Mouse (Mus musculus) embryo, embryonic 10 days (tissue): ENCODE results near the gene Tjp3.

Experiments
- DNase-seq: peaks from one replicate; pipeline ENCODE4 v3.0.0-alpha.2; 2015; ENCODE audit warnings: low spot score

Gene Tjp3

GRCm38 (mm10) chr10:81297845-81298244 lies 6.5 kb upstream of the Tjp3 start:
- DNase-seq: no peak

DNA sequence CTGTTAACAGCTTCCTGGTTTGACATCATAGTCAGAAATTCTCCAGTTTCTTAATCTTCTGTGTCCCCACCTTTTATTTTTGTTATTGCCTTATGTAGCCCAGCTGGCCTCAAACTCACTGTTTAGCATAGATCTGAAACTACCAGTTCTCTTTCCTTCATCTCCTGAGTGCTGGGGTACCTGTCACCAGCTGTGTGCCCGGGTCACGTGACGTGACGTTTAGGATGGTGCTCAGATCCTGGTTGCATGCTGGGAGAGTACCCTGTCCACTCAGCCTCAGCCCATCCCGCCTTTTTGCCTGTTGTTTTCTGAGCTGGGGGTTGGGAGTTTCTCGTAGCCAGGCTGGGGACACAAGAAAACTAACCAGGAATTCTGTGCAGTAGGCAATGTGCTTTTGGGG lies 5.9 kb upstream of the Tjp3 start:
- no peak for DNase-seq

DNA sequence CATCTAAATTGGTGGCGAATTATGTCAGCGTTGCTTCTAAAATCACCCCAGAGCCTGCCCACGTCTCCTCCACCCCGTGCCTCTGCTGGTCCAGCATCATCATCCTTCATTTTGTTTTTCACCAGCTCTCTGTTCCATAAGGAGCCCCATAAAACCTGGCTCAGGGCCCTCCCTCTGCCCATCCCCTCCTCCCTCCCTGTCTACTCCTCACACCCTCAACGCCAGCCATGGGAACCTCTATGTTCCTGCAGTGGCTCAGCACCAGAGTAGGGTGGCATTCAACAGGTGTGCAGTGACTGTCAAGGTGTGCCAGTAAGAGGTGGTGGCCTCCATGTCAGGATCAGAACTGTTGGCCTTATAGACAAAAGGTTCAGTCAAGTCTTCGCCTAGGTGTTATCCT lies 3.8 kb upstream of the Tjp3 start:
- no peak for DNase-seq

DNA sequence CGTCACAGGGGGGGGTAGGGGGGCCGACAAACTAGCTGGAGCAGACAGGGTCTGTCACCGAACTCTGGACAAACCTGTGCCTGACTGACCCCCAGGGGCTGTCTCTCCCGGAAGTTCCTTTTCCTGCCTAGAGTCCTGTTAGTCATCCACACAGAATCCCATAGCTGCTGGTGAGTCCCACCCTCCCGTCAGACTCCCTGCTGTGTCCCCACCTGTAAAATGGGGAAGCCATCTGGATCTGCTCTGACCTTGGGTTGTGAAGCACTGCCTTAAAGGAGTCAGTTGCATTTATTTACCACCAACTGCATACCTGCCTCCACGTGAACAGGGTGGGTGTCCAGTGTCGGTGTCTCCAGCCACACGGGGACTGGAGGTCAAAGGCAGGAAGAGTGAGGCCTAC lies 3.1 kb upstream of the Tjp3 start:
- DNase-seq: no peak

- no peak for DNase-seq
These were observed 2.1 kb upstream of the Tjp3 start for GRCm38 (mm10) chr10:81293334-81294030.

DNA sequence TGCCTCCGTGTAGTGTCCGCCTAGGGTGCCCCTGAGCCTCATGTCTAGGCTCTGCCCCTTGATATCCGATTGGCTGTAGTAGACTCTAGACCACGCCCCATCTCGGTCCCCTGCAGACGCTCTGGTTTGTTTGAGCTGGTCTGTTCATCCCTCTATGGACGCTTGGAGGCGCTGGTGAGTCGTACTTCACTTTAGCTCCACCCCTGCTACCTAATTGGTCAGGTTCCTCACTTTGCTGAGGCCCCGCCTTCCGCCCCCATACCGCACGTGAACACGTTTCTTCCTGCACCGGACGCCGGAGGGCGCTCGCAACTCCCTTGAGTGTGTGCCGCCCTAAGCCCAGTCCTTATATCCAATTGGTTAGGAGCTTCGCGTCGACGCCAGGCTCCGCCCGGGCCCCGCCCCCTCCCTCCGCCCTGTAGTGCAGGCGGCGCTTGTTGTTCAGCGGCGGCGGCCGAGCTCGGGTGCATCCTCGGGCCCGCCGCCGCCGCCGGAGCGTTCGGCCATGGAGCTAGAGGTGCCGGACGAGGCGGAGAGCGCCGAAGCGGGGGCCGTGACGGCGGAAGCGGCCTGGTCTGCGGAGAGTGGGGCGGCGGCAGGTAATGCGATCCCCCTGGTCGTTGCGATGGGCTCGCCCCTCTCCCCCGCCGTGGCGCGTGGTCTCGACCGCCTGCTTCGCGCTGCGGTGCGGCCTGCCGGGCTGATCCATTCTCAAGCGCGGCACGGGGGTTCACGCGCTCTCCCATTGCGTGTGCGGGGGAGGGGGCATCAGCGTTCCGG lies 1.4 kb upstream of the Tjp3 start, which contains the start of gene Pip5k1c:
Gene Pip5k1c, plus strand, starts transcription at position 410 of the 780 bp plus-strand sequence.
- DNase-seq: peak; percentile 100

DNA sequence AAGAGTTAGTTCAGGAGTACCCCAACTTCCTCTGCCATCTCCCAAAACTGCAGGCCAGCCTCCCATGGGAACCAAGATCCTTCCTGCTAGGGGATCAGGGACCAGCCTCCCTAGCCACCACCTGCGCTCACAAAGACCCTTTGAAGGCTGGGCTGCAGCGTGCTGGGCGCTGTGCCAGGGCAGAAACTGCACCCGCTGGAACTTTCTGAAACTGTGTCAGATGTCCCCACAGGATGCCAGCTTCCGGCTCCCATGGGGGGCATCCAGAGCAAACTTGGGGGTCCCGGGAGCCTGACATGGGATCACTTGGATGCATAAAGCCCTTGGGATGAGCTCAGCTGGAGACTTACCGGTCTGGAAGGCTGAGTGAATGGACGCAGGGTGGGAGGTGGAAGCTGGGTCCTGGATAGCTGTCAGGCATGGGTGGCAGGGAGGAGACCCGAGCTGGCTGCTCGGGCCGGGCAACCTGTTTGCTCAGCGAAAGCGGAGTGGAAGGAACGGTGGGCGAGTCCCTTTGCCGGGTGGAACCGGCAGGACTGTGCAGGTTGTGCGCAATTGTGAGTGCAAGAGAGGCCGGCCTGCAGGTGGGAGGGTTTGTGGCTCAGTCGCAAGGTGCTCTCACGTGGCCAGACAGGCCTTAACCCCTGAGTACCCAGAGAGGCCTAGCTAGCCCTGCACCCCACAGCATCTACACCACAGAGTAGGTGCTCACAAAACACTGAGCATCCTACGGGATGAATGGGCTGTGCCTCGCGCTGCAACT lies 502 bp downstream of the Tjp3 start:
- DNase-seq: no peak

DNA sequence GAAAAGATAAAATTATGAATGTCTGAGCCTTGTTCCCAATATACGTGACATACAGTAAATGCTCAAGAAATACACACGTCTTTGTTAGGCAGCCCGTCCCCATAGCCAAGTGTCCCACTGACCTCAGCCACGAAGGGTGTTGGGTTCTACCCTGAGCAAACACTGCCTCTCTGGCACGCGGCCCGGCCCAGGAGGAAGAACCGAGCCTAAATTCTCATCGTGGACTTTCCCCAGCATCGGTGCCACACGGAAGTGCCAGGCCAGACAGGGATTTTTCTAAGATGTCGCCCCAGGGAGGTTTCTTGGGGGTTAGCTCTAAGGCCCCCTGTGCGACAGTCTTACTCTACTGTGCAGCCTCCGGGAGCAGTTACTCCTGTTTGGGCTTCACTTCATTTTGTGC lies 1.6 kb downstream of the Tjp3 start:
- no peak for DNase-seq

- peak; percentile 90 for DNase-seq
These were observed 2.1 kb downstream of the Tjp3 start for GRCm38 (mm10) chr10:81289278-81289677.

- peak; percentile 56 for DNase-seq
These were observed 2.8 kb downstream of the Tjp3 start for GRCm38 (mm10) chr10:81288601-81289000.

GRCm38 (mm10) chr10:81287513-81288157 lies 3.7 kb downstream of the Tjp3 start:
- peak; percentile 41 for DNase-seq

GRCm38 (mm10) chr10:81286586-81286985 lies 4.8 kb downstream of the Tjp3 start:
- peak; percentile 44 for DNase-seq

GRCm38 (mm10) chr10:81285694-81286450 lies 5.5 kb downstream of the Tjp3 start:
- peak; percentile 91 for DNase-seq

GRCm38 (mm10) chr10:81284719-81285118 lies 6.7 kb downstream of the Tjp3 start:
- no peak for DNase-seq

- no peak for DNase-seq
These were observed 7.2 kb downstream of the Tjp3 start for GRCm38 (mm10) chr10:81284189-81284588.

- no peak for DNase-seq
These were observed 11.9 kb downstream of the Tjp3 start for GRCm38 (mm10) chr10:81279496-81279895.

- DNase-seq: no peak
These were observed 13.7 kb downstream of the Tjp3 start for GRCm38 (mm10) chr10:81277676-81278075.

DNA sequence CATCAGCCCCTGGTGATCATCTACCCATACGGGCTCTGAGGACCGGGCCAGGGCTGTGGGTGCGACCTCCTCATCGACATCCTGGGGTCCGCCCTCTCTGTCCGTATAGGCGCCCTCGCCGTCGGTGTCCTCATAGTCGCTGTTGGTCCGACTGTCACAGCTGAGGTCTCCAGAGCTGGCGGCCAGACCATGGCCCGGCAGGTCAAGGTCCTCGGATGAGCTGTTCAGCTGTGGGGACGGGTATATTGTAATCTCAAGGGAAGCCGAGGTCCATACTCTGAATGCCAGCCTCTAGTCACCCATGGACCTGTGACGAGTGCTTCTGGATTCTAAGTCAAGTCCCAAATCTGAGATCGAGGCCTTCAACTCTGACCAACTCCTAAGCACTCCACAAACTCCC lies 17.5 kb downstream of the Tjp3 start:
- no peak for DNase-seq

DNA sequence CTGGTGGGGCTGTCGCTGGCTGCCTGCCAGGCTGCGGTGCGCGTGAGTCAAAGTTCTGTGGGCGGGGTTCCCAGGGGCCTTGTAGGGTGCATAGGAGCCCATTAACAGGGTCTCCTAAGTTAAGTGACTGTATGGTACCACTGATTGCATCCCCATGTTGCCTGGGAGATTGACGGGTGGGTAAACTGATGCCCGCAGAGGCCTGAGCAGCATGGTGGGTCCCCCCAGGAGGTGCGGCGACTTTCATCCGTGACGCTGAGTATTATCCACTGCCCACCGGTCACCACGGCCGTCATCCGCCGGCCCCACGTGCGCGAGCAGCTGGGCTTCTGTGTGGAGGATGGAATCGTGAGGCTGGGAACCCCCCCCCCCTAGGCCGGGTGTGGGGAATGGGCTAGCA lies 19.0 kb downstream of the Tjp3 start:
- DNase-seq: no peak

DNA sequence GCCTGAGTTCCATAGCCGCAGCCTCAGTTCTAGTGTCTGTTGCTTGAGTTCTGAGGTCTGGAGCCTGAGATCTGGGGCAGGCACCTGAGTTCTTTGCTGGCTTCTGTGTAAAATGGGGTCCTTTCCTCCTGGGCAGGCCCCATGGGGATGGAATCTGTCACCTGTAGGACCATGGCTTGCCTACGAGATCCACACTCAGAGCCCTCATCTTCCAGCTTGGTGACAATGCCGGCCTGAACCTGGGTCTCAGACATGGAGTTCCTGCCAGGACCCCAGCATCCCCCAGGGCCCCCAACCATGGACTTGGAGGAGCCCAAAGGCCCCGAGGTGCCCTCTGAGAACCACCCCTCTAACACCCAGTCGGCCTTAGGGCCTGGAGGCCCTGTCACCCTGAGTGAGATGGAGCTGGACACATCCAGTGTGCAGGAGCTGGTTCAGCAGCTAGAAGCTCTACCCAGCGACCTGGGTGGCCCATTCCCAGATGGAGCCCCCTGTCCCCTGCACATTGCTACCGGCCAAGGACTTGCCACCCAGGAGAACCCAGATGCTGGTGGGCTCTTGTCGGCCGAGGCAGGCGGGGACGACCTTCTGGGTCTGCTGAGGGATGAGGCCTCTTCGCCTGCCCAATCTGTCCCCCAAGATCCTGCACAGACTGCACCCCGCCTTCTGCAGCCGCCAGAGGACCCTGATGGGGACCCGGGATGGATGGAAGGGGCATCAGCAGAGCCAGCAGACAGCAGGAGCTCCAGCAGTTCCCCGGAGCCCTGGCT lies 22.6 kb downstream of the Tjp3 start:
- no peak for DNase-seq

- peak; percentile 95 for DNase-seq
These were observed 23.3 kb downstream of the Tjp3 start for GRCm38 (mm10) chr10:81268056-81268455.
